Mouse (Mus musculus): ENCODE results near the gene Exoc3l. TPM values are rescaled to one million over a fixed set of nuclear protein-coding genes. Genes with fewer than 3 reads are reported as not detected.

The Exoc3l gene
- polyA plus RNA-seq, 1 experiment from 2014 or later = 11.8 TPM

DNA sequence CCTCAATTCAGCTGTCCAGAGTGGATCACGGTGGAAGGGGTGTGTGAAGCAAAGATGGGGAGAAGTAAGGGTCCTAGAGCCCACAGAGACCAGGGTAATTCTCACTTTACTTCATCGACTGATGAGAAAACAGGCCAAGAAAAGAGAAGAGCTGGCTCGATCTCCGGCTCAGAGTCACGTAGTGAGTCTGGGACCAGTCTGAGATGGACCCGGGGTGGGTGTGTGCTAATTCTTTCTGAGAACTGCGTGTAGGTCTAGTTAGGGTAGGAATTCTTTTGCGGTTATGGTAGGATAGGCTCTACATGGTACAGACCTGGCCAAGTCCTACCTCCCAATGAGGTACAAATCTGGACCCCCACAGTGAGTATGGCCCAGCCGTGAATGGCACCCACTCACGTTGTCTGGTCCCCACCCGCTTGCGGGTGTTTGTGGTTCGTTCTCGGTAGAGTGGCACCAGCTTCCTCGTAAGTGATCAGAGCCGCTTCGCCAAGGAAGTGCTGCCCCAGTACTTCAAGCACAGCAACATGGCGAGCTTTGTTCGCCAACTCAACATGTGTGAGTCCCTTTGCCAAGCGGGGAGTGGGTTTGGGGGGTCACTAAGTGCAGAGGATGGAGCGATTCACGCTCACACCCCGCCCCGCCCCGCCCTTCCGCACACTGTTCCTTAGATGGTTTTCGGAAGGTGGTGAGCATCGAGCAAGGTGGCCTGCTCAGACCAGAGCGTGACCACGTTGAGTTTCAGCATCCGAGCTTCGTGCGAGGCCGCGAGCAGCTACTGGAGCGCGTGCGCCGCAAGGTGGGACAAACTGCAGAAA lies 25.6 kb downstream of the Exoc3l start:
- WGBS = 3% methylated on average over 39 of the region's 39 CpGs
- Histone ChIP-seq H3K27me3 (replicated peaks) (peaks cover 91% of the 10 kb centered on the region), H3K36me3 (replicated peaks) (no peaks in the 10 kb centered on the region), H3K9me3 (no peaks in the 10 kb centered on the region), H3K9ac (no peak overlapping the region), H3K4me3 (peak overlapping the region; percentile 54; the same call in 1 of the 2 replicates), H3K27ac (no peak overlapping the region), H3K4me1 (peaks cover 31% of the 10 kb centered on the region), H3K4me2 (peak overlapping the region; percentile 85)
- no peak for ATAC-seq (replicated peaks)

DNA sequence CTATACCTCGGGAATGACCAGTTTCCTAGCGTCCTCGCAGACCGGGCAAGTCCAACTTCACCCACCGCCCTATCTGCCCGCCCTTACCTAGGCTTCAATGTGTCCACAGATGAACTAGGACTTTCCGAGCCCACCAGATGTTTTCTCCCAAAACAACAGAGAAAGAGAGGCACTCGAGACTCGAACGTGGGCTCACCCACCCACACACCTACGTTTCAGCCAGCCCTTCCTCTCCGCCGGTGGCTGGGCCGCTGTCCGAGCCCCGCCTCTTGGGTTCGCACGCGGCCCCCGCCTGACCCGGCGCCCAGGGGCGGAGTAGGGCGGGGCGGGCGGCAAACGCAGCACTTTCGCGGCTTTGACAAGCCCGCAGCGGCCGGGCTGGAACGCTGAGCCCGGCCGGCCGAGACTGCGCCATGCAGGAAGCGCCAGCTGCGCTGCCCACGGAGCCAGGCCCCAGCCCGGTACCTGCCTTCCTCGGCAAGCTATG lies 26.4 kb downstream of the Exoc3l start, which contains the start of gene Hsf4:
TSS of gene Hsf4 (plus strand) at position 341 of the 487 bp plus-strand sequence.
- WGBS = under 1% methylated on average over 42 of the region's 42 CpGs
- ATAC-seq (replicated peaks) = no peak
- H3K4me2 ChIP-seq = peak within 1 kb of the TSS; percentile 85

DNA sequence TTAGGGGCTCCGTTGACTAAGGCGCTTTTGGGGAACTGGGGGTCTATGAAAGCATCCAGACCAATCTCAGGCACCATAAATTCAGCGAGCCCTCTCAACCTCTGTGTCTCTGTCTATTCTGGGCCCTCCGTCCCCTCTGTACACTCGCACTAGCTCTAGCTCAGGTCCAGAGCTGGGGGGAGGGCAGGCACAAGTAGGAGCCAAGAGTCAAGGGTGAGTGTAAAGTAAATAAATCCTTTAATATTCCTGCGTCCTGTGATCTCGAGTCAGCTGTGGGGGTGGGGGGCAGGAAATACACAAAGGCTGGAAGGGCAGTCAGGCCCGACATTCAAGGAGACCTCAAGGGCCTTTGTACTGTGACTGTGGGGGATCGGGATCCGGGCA lies 26.8 kb downstream of the Exoc3l start:
- H3K4me2 ChIP-seq = peak overlapping the region; percentile 85
- ATAC-seq (replicated peaks) = peak; percentile 53
- H3K9me3 ChIP-seq = no peaks in the 10 kb centered on the region
- peak overlapping the region; percentile 54 for H3K4me3 ChIP-seq
- no peaks in the 10 kb centered on the region for H3K36me3 ChIP-seq (replicated peaks)
- H3K27ac ChIP-seq = no peak overlapping the region; the same call in 1 of the 2 replicates
- peaks cover 39% of the 10 kb centered on the region for H3K4me1 ChIP-seq
- H3K9ac ChIP-seq = peak overlapping the region; percentile 49
- 0% methylated on average over 10 of the region's 10 CpGs for WGBS
- peaks cover 86% of the 10 kb centered on the region for H3K27me3 ChIP-seq (replicated peaks)

More for the DNA sequence above, 26.4 kb downstream of the Exoc3l start, which contains the start of gene Hsf4:
- H3K9me3 ChIP-seq = no peaks in the 10 kb centered on the region
- H3K27ac ChIP-seq = peak within 1 kb of the TSS; percentile 66
- H3K4me3 ChIP-seq = peak within 1 kb of the TSS; percentile 54
- peaks cover 37% of the 10 kb centered on the region for H3K4me1 ChIP-seq
- H3K27me3 ChIP-seq (replicated peaks) = peaks cover 89% of the 10 kb centered on the region
- H3K36me3 ChIP-seq (replicated peaks) = no peaks in the 10 kb centered on the region
- H3K9ac ChIP-seq = peak within 1 kb of the TSS; percentile 49

DNA sequence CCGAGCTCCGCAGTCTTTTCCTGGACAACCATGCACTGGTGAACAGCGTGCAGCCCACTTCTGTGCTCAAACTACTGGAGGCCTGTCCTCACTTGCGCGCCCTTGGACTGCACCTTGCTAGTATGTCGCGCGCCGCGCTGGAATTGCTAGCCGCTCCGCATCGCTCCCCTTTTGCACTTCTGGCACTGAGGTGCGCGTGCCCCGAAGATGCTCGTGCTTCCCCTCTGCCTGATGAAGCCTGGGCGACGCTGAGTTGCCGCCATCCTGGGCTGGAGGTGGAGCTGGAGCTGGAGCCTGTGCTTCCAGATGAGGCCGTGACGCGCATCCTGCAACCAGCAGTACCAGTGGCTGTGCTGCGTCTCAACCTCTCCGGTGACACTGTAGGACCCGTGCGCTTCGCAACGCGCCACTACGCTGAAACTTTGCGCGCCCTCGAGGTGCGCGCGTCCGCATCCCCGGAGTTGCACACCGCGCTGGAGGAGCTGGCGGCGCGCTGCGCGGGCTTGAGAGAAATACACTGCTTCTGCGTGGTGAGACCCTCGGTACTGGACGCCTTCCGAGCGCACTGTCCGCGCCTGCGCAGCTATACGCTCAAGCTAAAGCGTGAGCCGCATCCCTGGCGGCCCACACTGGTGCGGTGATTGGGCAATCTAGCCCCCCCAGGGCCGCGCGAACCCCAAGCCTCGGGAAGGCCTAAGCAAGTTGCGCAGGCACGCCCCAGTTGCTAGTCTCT lies 27.4 kb downstream of the Exoc3l start:
- H3K27ac ChIP-seq = peak overlapping the region; percentile 66
- peak; percentile 93 for ATAC-seq (replicated peaks)

DNA sequence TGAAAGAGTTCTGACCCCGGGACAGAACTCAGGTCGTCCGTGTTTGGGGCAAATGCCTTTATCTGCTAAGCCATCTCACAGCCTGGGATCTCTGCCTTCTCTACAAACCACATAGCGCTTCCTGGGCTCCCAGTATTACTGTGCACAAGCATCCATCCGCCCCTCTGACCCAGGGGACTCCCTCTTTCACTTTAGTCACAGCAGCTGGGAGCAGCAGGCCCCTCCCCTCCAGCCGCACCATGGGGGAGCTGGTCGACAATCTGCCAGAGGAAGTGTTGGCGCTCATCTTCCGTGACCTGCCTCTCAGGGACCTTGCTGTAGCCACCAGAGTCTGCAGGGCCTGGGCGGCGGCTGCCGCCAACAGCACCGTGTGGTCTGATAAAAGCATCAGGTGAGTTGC lies 29.1 kb downstream of the Exoc3l start:
- ATAC-seq (replicated peaks) = no peak
- Histone ChIP-seq H3K9me3 (no peaks in the 10 kb centered on the region), H3K36me3 (replicated peaks) (no peaks in the 10 kb centered on the region), H3K27me3 (replicated peaks) (peaks cover 83% of the 10 kb centered on the region), H3K4me3 (no peak overlapping the region), H3K4me1 (peaks cover 41% of the 10 kb centered on the region), H3K4me2 (no peak overlapping the region), H3K27ac (no peak overlapping the region), H3K9ac (no peak overlapping the region)
- WGBS = 7% methylated on average over 13 of the region's 13 CpGs

More for the DNA sequence above, 27.4 kb downstream of the Exoc3l start:
- peaks cover 86% of the 10 kb centered on the region for H3K27me3 ChIP-seq (replicated peaks)
- H3K4me1 ChIP-seq = peaks cover 41% of the 10 kb centered on the region
- H3K4me2 ChIP-seq = peak overlapping the region; percentile 85
- peak overlapping the region; percentile 54 for H3K4me3 ChIP-seq
- peak overlapping the region; percentile 49 for H3K9ac ChIP-seq
- WGBS = under 1% methylated on average over 65 of the region's 65 CpGs
- H3K9me3 ChIP-seq = no peaks in the 10 kb centered on the region
- no peaks in the 10 kb centered on the region for H3K36me3 ChIP-seq (replicated peaks)

DNA sequence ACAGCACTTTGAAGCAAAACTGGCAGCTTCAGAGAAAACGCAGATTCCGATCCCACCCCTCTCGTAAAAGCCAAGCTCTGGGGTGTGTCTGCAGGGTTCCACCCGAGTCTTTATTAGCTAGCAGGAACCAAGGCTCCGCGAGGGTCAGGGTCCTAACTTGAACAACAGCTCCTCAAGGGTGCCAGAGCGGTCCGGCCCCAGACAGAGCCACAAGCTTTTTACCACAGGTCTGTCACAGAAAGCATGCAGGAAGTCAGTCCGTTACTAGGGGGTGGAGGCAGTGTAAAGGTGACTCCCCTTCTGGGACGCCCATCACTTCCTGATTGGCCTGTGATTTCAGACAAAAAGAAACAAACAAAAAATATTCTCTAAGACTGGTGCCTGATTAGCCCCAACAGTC lies 30.8 kb downstream of the Exoc3l start:
- Histone ChIP-seq H3K4me2 (peak overlapping the region; percentile 77), H3K36me3 (replicated peaks) (no peaks in the 10 kb centered on the region), H3K9ac (no peak overlapping the region), H3K27ac (no peak overlapping the region), H3K27me3 (replicated peaks) (peaks cover 83% of the 10 kb centered on the region), H3K4me3 (peak overlapping the region; percentile 48), H3K9me3 (no peaks in the 10 kb centered on the region), H3K4me1 (peaks cover 33% of the 10 kb centered on the region)
- ATAC-seq (replicated peaks) = no peak
- 14% methylated on average over 10 of the region's 10 CpGs for WGBS

DNA sequence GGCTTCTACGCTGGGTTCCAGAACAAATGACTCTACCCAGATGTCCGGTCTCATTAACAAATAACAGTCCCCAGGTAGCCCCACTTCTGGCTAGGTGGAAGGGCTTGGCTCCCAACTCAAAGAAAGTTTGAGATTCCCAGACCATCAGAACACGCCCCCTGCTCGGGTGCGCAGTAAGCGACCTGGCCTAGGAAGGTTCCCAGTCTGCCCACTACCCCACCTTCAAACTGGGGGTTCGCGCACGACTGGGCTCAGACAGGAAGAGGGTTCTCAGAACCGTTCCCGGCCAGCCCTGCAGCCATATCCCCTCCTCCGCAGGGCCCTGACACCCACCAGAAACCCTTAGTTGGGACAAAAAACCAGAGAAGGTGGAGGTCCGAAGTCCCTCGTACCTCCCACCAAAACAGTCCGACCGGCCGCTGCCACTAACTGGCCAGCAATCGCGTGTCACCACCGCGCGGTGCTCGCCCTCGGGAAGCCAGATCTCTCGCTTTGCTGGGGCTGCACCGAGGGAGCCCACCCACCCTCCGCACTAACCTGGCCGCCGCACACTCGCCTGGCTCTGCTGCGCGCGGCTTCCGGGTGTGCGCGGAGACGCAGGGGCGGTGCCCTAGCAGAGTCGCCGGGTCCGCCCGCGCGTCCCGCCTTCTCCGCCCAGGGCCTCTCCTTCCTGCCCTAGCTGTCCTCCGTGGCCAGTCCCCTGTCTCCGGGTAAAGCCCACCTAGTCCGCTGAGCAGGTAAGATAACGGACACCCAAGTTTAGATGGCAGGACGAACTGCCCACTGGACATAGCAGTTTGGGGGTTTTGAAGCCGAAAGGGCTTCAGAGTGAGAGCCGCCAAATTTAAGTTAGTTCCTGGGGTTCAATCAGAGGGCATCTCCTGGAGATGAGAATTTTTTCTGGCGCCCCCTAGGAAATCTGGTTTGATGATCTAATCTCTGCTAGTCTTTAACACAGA lies 31.6 kb downstream of the Exoc3l start, which contains the start of the genes Tradd and Fbxl8:
TSS of gene Tradd (minus strand) at position 586 of the 959 bp plus-strand sequence.
TSS of gene Fbxl8 (plus strand) at position 625 of the 959 bp plus-strand sequence.
- ATAC-seq (replicated peaks) = no peak
- H3K27ac ChIP-seq = no peak within 1 kb of the TSS
- peak within 1 kb of the TSS; percentile 48 for H3K4me3 ChIP-seq
- peaks cover 82% of the 10 kb centered on the region for H3K27me3 ChIP-seq (replicated peaks)
- under 1% methylated on average over 54 of the region's 54 CpGs for WGBS
- H3K4me1 ChIP-seq = peaks cover 32% of the 10 kb centered on the region
- no peaks in the 10 kb centered on the region for H3K36me3 ChIP-seq (replicated peaks)
- H3K4me2 ChIP-seq = peak within 1 kb of the TSS; percentile 77
- no peaks in the 10 kb centered on the region for H3K9me3 ChIP-seq
- H3K9ac ChIP-seq = peak within 1 kb of the TSS; percentile 41

DNA sequence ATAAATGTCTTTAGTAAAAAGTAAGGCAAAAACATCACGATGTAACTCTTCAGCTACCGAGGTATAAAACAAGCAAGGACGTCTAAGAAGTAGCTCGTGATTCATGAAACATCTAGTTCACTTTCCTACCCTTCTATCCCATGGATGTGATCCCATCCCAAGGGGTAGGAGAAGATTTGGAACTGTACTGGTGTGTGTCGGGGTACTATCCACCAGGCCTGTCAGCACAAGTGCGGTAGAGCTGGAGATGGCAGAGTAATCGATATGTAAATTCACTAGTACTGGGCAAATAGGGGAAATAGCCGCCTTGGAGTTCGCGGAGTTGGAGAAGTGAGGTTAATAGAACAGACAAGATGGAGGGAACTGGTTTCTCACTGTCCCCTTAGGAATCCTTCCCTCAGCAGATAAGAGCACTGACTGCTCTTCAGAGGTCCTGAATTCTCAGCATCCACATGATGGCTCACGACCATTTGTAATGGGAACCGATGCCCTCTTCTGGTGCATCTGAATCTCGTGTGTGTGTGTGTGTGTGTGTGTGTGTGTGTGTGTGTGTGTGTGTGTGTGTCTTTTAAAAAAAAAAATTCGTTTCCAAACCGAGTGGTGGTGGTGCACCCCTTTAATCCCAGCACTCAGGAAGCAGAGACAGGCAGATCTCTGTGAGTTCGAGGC lies 32.5 kb downstream of the Exoc3l start:
- peaks cover 87% of the 10 kb centered on the region for H3K27me3 ChIP-seq (replicated peaks)
- peaks cover 32% of the 10 kb centered on the region for H3K4me1 ChIP-seq
- H3K4me2 ChIP-seq = no peak overlapping the region; the same call in 1 of the 2 replicates
- H3K36me3 ChIP-seq (replicated peaks) = no peaks in the 10 kb centered on the region
- ATAC-seq (replicated peaks) = no peak
- no peak overlapping the region for H3K4me3 ChIP-seq
- WGBS = 40% methylated on average over 16 of the region's 16 CpGs
- no peaks in the 10 kb centered on the region for H3K9me3 ChIP-seq
- no peak overlapping the region for H3K9ac ChIP-seq
- no peak overlapping the region for H3K27ac ChIP-seq

DNA sequence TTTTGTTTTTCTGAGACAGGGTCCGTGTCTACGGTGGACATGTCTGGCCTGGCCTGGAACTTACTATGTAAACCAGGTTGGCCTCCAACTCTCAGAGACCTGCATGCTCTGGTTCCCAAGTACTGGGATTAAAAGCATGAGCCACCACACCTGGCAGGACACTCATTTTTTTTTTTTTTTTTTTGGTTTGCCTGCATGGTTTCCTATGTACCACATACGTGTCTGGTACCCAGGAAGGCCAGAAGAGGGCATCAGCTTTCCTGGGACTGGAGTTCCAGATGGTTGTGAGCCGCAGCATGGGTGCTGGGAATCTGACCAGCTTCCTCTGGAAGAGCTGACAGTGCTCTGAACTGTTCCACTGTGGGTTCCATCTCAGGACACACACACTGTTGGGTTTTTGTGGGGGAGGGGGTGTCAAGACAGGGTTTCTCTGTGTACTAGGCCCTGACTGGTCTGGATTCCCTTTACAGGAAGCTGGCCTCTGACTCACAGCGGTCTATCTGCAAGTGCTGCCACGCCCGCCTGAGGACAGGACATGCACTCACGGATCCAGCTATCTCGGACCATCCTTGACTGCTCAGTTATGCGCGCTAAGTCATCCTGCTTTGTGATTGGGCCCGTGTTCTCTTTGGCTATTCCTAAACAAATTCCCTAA lies 34.4 kb downstream of the Exoc3l start:
- Histone ChIP-seq H3K4me3 (no peak overlapping the region), H3K9ac (no peak overlapping the region), H3K4me1 (peaks cover 26% of the 10 kb centered on the region), H3K36me3 (replicated peaks) (no peaks in the 10 kb centered on the region), H3K27me3 (replicated peaks) (peaks cover 82% of the 10 kb centered on the region), H3K27ac (no peak overlapping the region), H3K4me2 (no peak overlapping the region), H3K9me3 (no peaks in the 10 kb centered on the region)
- no peak for ATAC-seq (replicated peaks)
- 89% methylated on average over 12 of the region's 12 CpGs for WGBS

DNA sequence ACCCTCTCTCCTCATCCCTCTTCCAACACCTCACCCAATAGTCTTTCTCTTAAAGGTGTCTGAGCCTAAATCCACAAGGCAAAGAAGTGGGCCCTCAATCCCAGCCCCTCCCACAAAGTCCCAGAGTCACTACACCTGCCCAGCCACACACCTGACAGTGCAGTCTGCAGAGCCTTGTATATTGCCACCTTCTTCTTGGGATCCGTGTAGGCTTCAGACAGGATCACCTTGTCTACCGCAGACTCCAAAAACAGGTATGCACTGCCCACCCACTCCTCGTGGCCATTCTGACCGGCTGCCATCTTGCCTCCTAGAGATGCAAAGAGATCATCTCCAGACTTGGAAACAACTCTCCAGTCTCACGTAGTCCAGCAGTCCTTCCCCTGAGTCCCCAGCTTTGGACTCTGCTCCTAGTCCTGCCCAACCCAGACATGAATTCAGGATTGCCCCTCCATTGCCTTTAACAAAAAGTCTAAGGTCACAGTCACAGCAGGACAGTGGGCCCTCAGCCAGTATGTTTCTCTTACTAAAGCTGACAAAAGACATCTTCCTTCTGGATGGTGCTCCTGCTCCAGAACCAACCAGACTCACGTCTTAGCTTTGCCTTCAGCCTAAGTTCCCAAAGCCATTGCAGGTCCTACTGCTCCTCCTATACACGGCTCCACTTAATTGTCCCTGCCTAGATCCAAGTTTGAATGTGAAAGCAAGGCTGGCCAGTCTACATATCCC lies 35.4 kb downstream of the Exoc3l start:
- Histone ChIP-seq H3K4me2 (no peak overlapping the region), H3K27me3 (replicated peaks) (peaks cover 80% of the 10 kb centered on the region)
- WGBS = 65% methylated on average over 7 of the region's 7 CpGs

More for the DNA sequence above, 35.4 kb downstream of the Exoc3l start:
- H3K4me3 ChIP-seq = no peak overlapping the region
- H3K9ac ChIP-seq = no peak overlapping the region
- H3K4me1 ChIP-seq = peaks cover 26% of the 10 kb centered on the region
- H3K36me3 ChIP-seq (replicated peaks) = no peaks in the 10 kb centered on the region
- no peak overlapping the region for H3K27ac ChIP-seq
- no peak for ATAC-seq (replicated peaks)
- H3K9me3 ChIP-seq = no peaks in the 10 kb centered on the region

Measured in midbrain, embryonic 15.5 days (tissue).